Mouse (Mus musculus) limb, embryonic 11.5 days (tissue): Measurements from ENCODE around the gene Gpank1. TPM values are rescaled to one million over a fixed set of nuclear protein-coding genes. Genes with fewer than 3 reads are reported as not detected.
A peak's percentile ranks its signal among the peaks of the same experiment; 100 is the strongest.

Experiments used
- ATAC-seq: fragments of 200-750 bp; cut with Nextera tagmentation; 2 replicates; pipeline ENCODE4 v1.8.0; 2017; ENCODE audit warnings: low read depth; ENCODE audit not compliant: insufficient number of reproducible peaks, low FRiP score, low TSS enrichment
- DNase-seq: peaks from one replicate; pipeline ENCODE4 v3.0.0-alpha.2; 2015; ENCODE audit warnings: low spot score
- H3K27ac ChIP-seq: fragments of 300-500 bp; sonication (generic); replicated peaks from 2 replicates; pipeline ENCODE4 v1.5.1; 2014; ENCODE audit warnings: low read depth, mild to moderate bottlenecking, low read length
- H3K27me3 ChIP-seq: fragments of 300-500 bp; sonication (generic); 2 replicates; pipeline ENCODE4 v1.6.1; 2014; ENCODE audit warnings: mild to moderate bottlenecking, low read length, mixed read lengths; ENCODE audit not compliant: control insufficient read depth, insufficient read depth
- H3K36me3 ChIP-seq: fragments of 300-500 bp; sonication (generic); 2 replicates; pipeline ENCODE4 v1.6.1; 2014; ENCODE audit warnings: mild to moderate bottlenecking, low read length, moderate library complexity, mixed read lengths; ENCODE audit not compliant: control insufficient read depth, insufficient read depth
- H3K4me1 ChIP-seq: fragments of 300-500 bp; sonication (generic); 2 replicates; pipeline ENCODE4 v1.6.1; 2014; ENCODE audit warnings: low read length, mixed read lengths; ENCODE audit not compliant: control insufficient read depth, insufficient read depth
- H3K4me2 ChIP-seq: fragments of 300-500 bp; sonication (generic); 2 replicates; pipeline ENCODE4 v1.6.1; 2014; ENCODE audit warnings: low read depth, mild to moderate bottlenecking, moderate library complexity; ENCODE audit not compliant: severe bottlenecking
- H3K4me3 ChIP-seq: fragments of 300-500 bp; sonication (generic); 2 replicates; pipeline ENCODE4 v1.5.1; 2014; ENCODE audit warnings: low read depth, low read length
- H3K9ac ChIP-seq: fragments of 300-500 bp; sonication (generic); 2 replicates; pipeline ENCODE4 v1.6.1; 2014; ENCODE audit warnings: mild to moderate bottlenecking, low read length
- H3K9me3 ChIP-seq: fragments of 300-500 bp; sonication (generic); 2 replicates; pipeline ENCODE4 v1.6.1; 2016; ENCODE audit warnings: low read length; ENCODE audit not compliant: control insufficient read depth
- WGBS: fragments of 180-500 bp; shearing (Covaris S2); extraction: QIAGEN DNeasy Blood & Tissue Kit; methylation state at CpG from one replicate; pipeline ENCODE4 v1.1.7; 2014; 5-methylcytosine and 5-hydroxymethylcytosine counted together
- polyA plus RNA-seq: library from polyadenylated mRNA; unstranded; fragments of >200 nt; fragmentation: Nextera tagmentation; extraction: Ambion mirVana; gene quantifications from 2 replicates; pipeline ENCODE4 v1.2.1, GENCODE M21; 2014

Gene Gpank1
- polyA plus RNA-seq, 1 experiment from 2014 or later, result 29.1 TPM

- H3K4me2 ChIP-seq, result peak overlapping the region; percentile 96
- H3K27me3 ChIP-seq, result no peaks in the 10 kb centered on the region
- H3K36me3 ChIP-seq, result peaks cover 35% of the 10 kb centered on the region
- DNase-seq (no peak), ATAC-seq (no peak)
- 19% methylated on average over 8 of the region's 8 CpGs for WGBS
- peak overlapping the region; percentile 42; the same call in 1 of the 2 replicates for H3K27ac ChIP-seq
- H3K4me3 ChIP-seq, result peak overlapping the region; percentile 100
- H3K9ac ChIP-seq, result peak overlapping the region; percentile 99
- H3K4me1 ChIP-seq, result peaks cover 11% of the 10 kb centered on the region; the same call in 1 of the 2 replicates
- H3K9me3 ChIP-seq, result no peaks in the 10 kb centered on the region
Measured at GRCm38 (mm10) chr17:35163326-35164081, 42.2 kb downstream of the Gpank1 start.

GRCm38 (mm10) chr17:35164218-35164567, 42.9 kb downstream of the Gpank1 start:
- Histone ChIP-seq H3K27me3 (no peaks in the 10 kb centered on the region), H3K27ac (peak overlapping the region; percentile 91), H3K36me3 (peaks cover 28% of the 10 kb centered on the region), H3K4me2 (peak overlapping the region; percentile 96), H3K4me1 (peaks cover 11% of the 10 kb centered on the region; the same call in 1 of the 2 replicates), H3K9ac (peak overlapping the region; percentile 99), H3K9me3 (no peaks in the 10 kb centered on the region), H3K4me3 (peak overlapping the region; percentile 100)
- 0% methylated on average over 28 of the region's 28 CpGs for WGBS
- DNase-seq (no peak), ATAC-seq (no peak)

- DNase-seq (peak; percentile 98), ATAC-seq (peak; percentile 98)
- Histone ChIP-seq H3K9me3 (no peaks in the 10 kb centered on the region), H3K27me3 (no peaks in the 10 kb centered on the region), H3K4me1 (peaks cover 11% of the 10 kb centered on the region; the same call in 1 of the 2 replicates), H3K36me3 (peaks cover 23% of the 10 kb centered on the region), H3K9ac (peak within 1 kb of the TSS; percentile 99), H3K4me2 (peak within 1 kb of the TSS; percentile 96), H3K27ac (peak within 1 kb of the TSS; percentile 91), H3K4me3 (peak within 1 kb of the TSS; percentile 100)
- under 1% methylated on average over 78 of the region's 89 CpGs for WGBS
Measured at GRCm38 (mm10) chr17:35164568-35165450, 43.6 kb downstream of the Gpank1 start, which contains the start of gene Prrc2a. Prrc2a (minus strand) TSS chr17:35164897.

- Histone ChIP-seq H3K9me3 (no peaks in the 10 kb centered on the region), H3K36me3 (peaks cover 16% of the 10 kb centered on the region), H3K4me2 (peak overlapping the region; percentile 55), H3K4me3 (peak overlapping the region; percentile 100), H3K27ac (peak overlapping the region; percentile 91), H3K27me3 (no peaks in the 10 kb centered on the region), H3K4me1 (peaks cover 11% of the 10 kb centered on the region; the same call in 1 of the 2 replicates), H3K9ac (peak overlapping the region; percentile 57)
- ATAC-seq (no peak), DNase-seq (no peak)
- 27% methylated on average over 12 of the region's 12 CpGs for WGBS
Measured at GRCm38 (mm10) chr17:35165451-35166155, 44.3 kb downstream of the Gpank1 start.

GRCm38 (mm10) chr17:35166352-35167035, 45.2 kb downstream of the Gpank1 start:
- no peak overlapping the region; the same call in 1 of the 2 replicates for H3K9ac ChIP-seq
- no peak overlapping the region for H3K27ac ChIP-seq
- peak overlapping the region; percentile 55; the same call in 1 of the 2 replicates for H3K4me2 ChIP-seq
- no peaks in the 10 kb centered on the region for H3K9me3 ChIP-seq
- DNase-seq (peak; percentile 70), ATAC-seq (no peak)
- 0 out of 2 replicates have a peak overlapping the region, but pooled peaks have one; percentile 100 for H3K4me3 ChIP-seq
- peaks cover 11% of the 10 kb centered on the region; the same call in 1 of the 2 replicates for H3K4me1 ChIP-seq
- peaks cover 7% of the 10 kb centered on the region for H3K36me3 ChIP-seq
- H3K27me3 ChIP-seq, result no peaks in the 10 kb centered on the region
- WGBS, result 71% methylated on average over 8 of the region's 8 CpGs

GRCm38 (mm10) chr17:35167794-35168193, 46.5 kb downstream of the Gpank1 start:
- H3K4me3 ChIP-seq, result no peak overlapping the region
- H3K27ac ChIP-seq, result no peak overlapping the region
- no peak for ATAC-seq
- H3K9me3 ChIP-seq, result no peaks in the 10 kb centered on the region
- 84% methylated on average over 7 of the region's 7 CpGs for WGBS
- no peaks in the 10 kb centered on the region for H3K27me3 ChIP-seq
- DNase-seq, result no peak
- H3K36me3 ChIP-seq, result no peaks in the 10 kb centered on the region
- H3K4me1 ChIP-seq, result peaks cover 5% of the 10 kb centered on the region; the same call in 1 of the 2 replicates
- H3K4me2 ChIP-seq, result no peak overlapping the region
- H3K9ac ChIP-seq, result no peak overlapping the region

GRCm38 (mm10) chr17:35168541-35169207, 47.4 kb downstream of the Gpank1 start:
- no peaks in the 10 kb centered on the region for H3K9me3 ChIP-seq
- 24% methylated on average over 4 of the region's 4 CpGs for WGBS
- no peak overlapping the region for H3K9ac ChIP-seq
- ATAC-seq (no peak), DNase-seq (no peak)
- H3K4me1 ChIP-seq, result 0 out of 2 replicates have a peak, but pooled peaks cover 5% of the 10 kb centered on the region
- H3K27me3 ChIP-seq, result no peaks in the 10 kb centered on the region
- no peak overlapping the region for H3K27ac ChIP-seq
- H3K4me3 ChIP-seq, result no peak overlapping the region
- no peaks in the 10 kb centered on the region for H3K36me3 ChIP-seq
- H3K4me2 ChIP-seq, result no peak overlapping the region
